8 mouse cellular contexts compared by ENCODE assay signal in genomic region chr13:94285281-94285871, GRCm38 (mm10). TPM values are rescaled to one million over a fixed set of nuclear protein-coding genes. Genes with fewer than 3 reads are reported as not detected.
DNase-seq lines count a peak whose midpoint lies in the region; ATAC-seq and TF ChIP-seq lines count a peak whose summit lies in the region.

TSS of gene Scamp1 (minus strand) at chr13:94285857.

- peak; percentile 95 for DNase-seq in adrenal gland, postnatal 14 days
- peak; percentile 94 for DNase-seq in embryonic facial prominence, embryonic 11.5 days (ENCODE audit: low spot score)
- DNase-seq in left cerebral cortex, postnatal 36 days (ENCODE audit: low spot score in 2 of 2), result peak; percentile 91 to 95
- DNase-seq in midbrain, embryonic 10.5 days (ENCODE audit: low spot score), result peak; percentile 91
- peak; percentile 86 for DNase-seq in right cerebral cortex, postnatal 4 days
- peak; percentile 91 for DNase-seq in yolk sac, embryonic 10.5 days (ENCODE audit: low spot score)

- H3K27me3 ChIP-seq in embryonic facial prominence, embryonic 11.5 days (ENCODE audit: control insufficient read depth, insufficient read depth, low read length), result no peaks in the 10 kb centered on the region
- no peaks in the 10 kb centered on the region for H3K27me3 ChIP-seq in intestine, postnatal 0 days (replicated peaks; ENCODE audit: control insufficient read depth, insufficient read depth, low read length)
- peaks cover 23% of the 10 kb centered on the region; the same call in 1 of the 2 replicates for H3K27me3 ChIP-seq in midbrain, embryonic 10.5 days (ENCODE audit: low read depth, poor library complexity, severe bottlenecking)

- H3K36me3 ChIP-seq in embryonic facial prominence, embryonic 11.5 days (replicated peaks; ENCODE audit: control insufficient read depth, insufficient read depth, low read depth, low read length), result no peaks in the 10 kb centered on the region
- no peaks in the 10 kb centered on the region for H3K36me3 ChIP-seq in intestine, postnatal 0 days (ENCODE audit: control insufficient read depth, insufficient read depth)
- no peaks in the 10 kb centered on the region for H3K36me3 ChIP-seq in midbrain, embryonic 10.5 days

- no peaks in the 10 kb centered on the region for H3K9me3 ChIP-seq in embryonic facial prominence, embryonic 11.5 days (replicated peaks; ENCODE audit: control insufficient read depth, low read length)
- H3K9me3 ChIP-seq in intestine, postnatal 0 days (ENCODE audit: control insufficient read depth), result no peaks in the 10 kb centered on the region
- no peaks in the 10 kb centered on the region for H3K9me3 ChIP-seq in midbrain, embryonic 10.5 days (replicated peaks)

- TF ChIP-seq CTCF in intestine, postnatal 0 days (IDR thresholded peaks at IDR 0.05; ENCODE audit: low read depth), result no peak

- ATAC-seq in embryonic facial prominence, embryonic 11.5 days (replicated peaks; ENCODE audit: insufficient number of reproducible peaks, low FRiP score, low TSS enrichment, low read depth), result peak; percentile 99
- ATAC-seq in granulocyte monocyte progenitor cell, adult 5-6 weeks (replicated peaks; ENCODE audit: poor library complexity, severe bottlenecking), result peak; percentile 86
- ATAC-seq in intestine, postnatal 0 days, result peak; percentile 97

- H3K4me1 ChIP-seq in embryonic facial prominence, embryonic 11.5 days (ENCODE audit: control insufficient read depth, insufficient read depth, low read length), result no peaks in the 10 kb centered on the region; the same call in 1 of the 2 replicates
- H3K4me1 ChIP-seq in intestine, postnatal 0 days (replicated peaks; ENCODE audit: control insufficient read depth, insufficient read depth, low read length), result no peaks in the 10 kb centered on the region
- peaks cover 21% of the 10 kb centered on the region for H3K4me1 ChIP-seq in midbrain, embryonic 10.5 days

- under 1% methylated on average over 59 of the region's 62 CpGs for WGBS in embryonic facial prominence, embryonic 11.5 days
- under 1% methylated on average over 57 of the region's 62 CpGs for WGBS in intestine, postnatal 0 days
- under 1% methylated on average over 62 of the region's 62 CpGs for WGBS in midbrain, embryonic 10.5 days

- peak within 1 kb of the TSS; percentile 52; the same call in 1 of the 2 replicates for H3K27ac ChIP-seq in embryonic facial prominence, embryonic 11.5 days (replicated peaks; ENCODE audit: low read depth, low read length)
- H3K27ac ChIP-seq in intestine, postnatal 0 days (ENCODE audit: low read depth, low read length), result peak within 1 kb of the TSS; percentile 78
- H3K27ac ChIP-seq in midbrain, embryonic 10.5 days (replicated peaks), result peak within 1 kb of the TSS; percentile 88

- intact Hi-C loops in left cerebral cortex, postnatal 36 days (cut with DNase I), result loop anchor here (2.0 to 10.0 kb wide), 2 partner anchors 73 to 491 kb away; partner anchors contain the start of gene Ap3b1

- peak within 1 kb of the TSS; percentile 92 for H3K4me3 ChIP-seq in embryonic facial prominence, embryonic 11.5 days (ENCODE audit: low read depth, low read length)
- peak within 1 kb of the TSS; percentile 92 for H3K4me3 ChIP-seq in intestine, postnatal 0 days (ENCODE audit: low read depth, low read length)
- peak within 1 kb of the TSS; percentile 97 for H3K4me3 ChIP-seq in midbrain, embryonic 10.5 days

- H3K9ac ChIP-seq in embryonic facial prominence, embryonic 11.5 days (replicated peaks; ENCODE audit: low read length), result peak within 1 kb of the TSS; percentile 84
- peak within 1 kb of the TSS; percentile 95 for H3K9ac ChIP-seq in intestine, postnatal 0 days (ENCODE audit: low read depth, low read length)

- peak within 1 kb of the TSS; percentile 79 for H3K4me2 ChIP-seq in embryonic facial prominence, embryonic 11.5 days (ENCODE audit: low read depth, low read length)
- H3K4me2 ChIP-seq in intestine, postnatal 0 days (replicated peaks; ENCODE audit: low read depth), result peak within 1 kb of the TSS; percentile 90

RNA-seq across cellular contexts. Expression of gene Scamp1, which starts in this region (rescaled TPM):
- total RNA-seq in adrenal gland, postnatal 14 days (2021), result 44.9 and 45.2 TPM in 2 replicates
- polyA plus RNA-seq in embryonic facial prominence, embryonic 11.5 days (2014; fragmentation: Nextera tagmentation; extraction: Ambion mirVana), result 26.2 and 29.6 TPM in 2 replicates
- total RNA-seq in granulocyte monocyte progenitor cell, adult 5-6 weeks (2014; fragmentation: Nextera tagmentation), result 8.1 and 13.7 TPM in 2 replicates
- 14.7 and 24.6 TPM in 2 replicates for total RNA-seq in granulocyte monocyte progenitor cell, adult 5-6 weeks (2017)
- 11.8 and 14.0 TPM in 2 replicates for polyA plus RNA-seq in intestine, postnatal 0 days (2015; fragmentation: Nextera tagmentation; extraction: Ambion mirVana)
- 100 to 1,000 TPM; 170 to 175 TPM for total RNA-seq in left cerebral cortex, postnatal 36 days (2021)
- polyA plus RNA-seq in midbrain, embryonic 10.5 days (2016; fragmentation: Nextera tagmentation; extraction: Ambion mirVana), result 25.5 and 32.3 TPM in 2 replicates

Comparison
In these comparisons a context has a peak if more than half of its experiments do, and no peak if none do; other contexts are left out.
1. Peak in every context shown above with its lines: DNase-seq, ATAC-seq, H3K4me3 ChIP-seq and H3K27ac ChIP-seq.